Mouse (Mus musculus): ENCODE results near the gene Gm49403.

GRCm38 (mm10) chr19:8886916-8887584 is 3.3 kb downstream of the Gm49403 start:
- TF ChIP-seq CTCF (conservative IDR thresholded peaks at IDR 0.05; ENCODE audit: low read length) (no peak), POU5F1 (IDR thresholded peaks at IDR 0.05; ENCODE audit: borderline replicate concordance, low read length) (no peak)
